Mouse (Mus musculus) brain, embryonic 14.5 days (tissue): ENCODE results near the gene Apobec3. TPM values are rescaled to one million over a fixed set of nuclear protein-coding genes. Genes with fewer than 3 reads are reported as not detected.
A peak's percentile ranks its signal among the peaks of the same experiment; 100 is the strongest.
"Not testable (repeated sequence)": the region's sequence is repeated elsewhere in the genome, so short reads cannot be mapped to it uniquely, and the experiment has no call there.

Source experiments
- DNase-seq: peaks from one replicate; pipeline ENCODE4 v3.0.0-alpha.2; 2011; ENCODE audit warnings: low read depth
- CTCF ChIP-seq: fragments of 200-500 bp; IDR thresholded peaks from 2 replicates; pipeline ENCODE4 v1.5.1; 2012; ENCODE audit warnings: inconsistent platforms, mild to moderate bottlenecking, moderate library complexity, borderline replicate concordance; ENCODE audit not compliant: insufficient read depth, insufficient read length; ENCODE audit errors: extremely low read depth
- POLR2A ChIP-seq: fragments of 200-500 bp; IDR thresholded peaks from 2 replicates; pipeline ENCODE4 v1.6.1; 2012; ENCODE audit warnings: mild to moderate bottlenecking, inconsistent platforms, borderline replicate concordance; ENCODE audit not compliant: poor library complexity, insufficient read depth, insufficient read length, severe bottlenecking; ENCODE audit errors: extremely low read depth
- polyA plus RNA-seq: library from polyadenylated mRNA; depleted of rRNA; stranded (reverse); fragments of >200 nt; gene quantifications from 2 replicates; pipeline ENCODE4 v1.2.3, GENCODE M21; 2012

Apobec3 gene
- polyA plus RNA-seq, 1 experiment: 4.7 TPM

- DNase-seq: peak; percentile 8
- TF ChIP-seq CTCF (no peak), POLR2A (no peak)
Measured at GRCm38 (mm10) chr15:79878725-79879136, 12.7 kb upstream of the Apobec3 start.

- TF ChIP-seq CTCF (no peak), POLR2A (no peak)
- peak; percentile 94 for DNase-seq
Measured at GRCm38 (mm10) chr15:79879319-79879718, 12.1 kb upstream of the Apobec3 start.

- no peak for DNase-seq
- TF ChIP-seq POLR2A (no peak), CTCF (no peak)
Measured at GRCm38 (mm10) chr15:79880477-79880876, 11.0 kb upstream of the Apobec3 start.

- no peak for TF ChIP-seq CTCF
- TF ChIP-seq POLR2A: no peak
- DNase-seq: peak; percentile 90
Measured at GRCm38 (mm10) chr15:79882623-79883267, 8.7 kb upstream of the Apobec3 start.

- peak; percentile 96 for DNase-seq
- TF ChIP-seq CTCF: peak; percentile 88
- TF ChIP-seq POLR2A: peak; percentile 55; the same call in 1 of the 2 replicates
Measured at GRCm38 (mm10) chr15:79883352-79883822, 8.1 kb upstream of the Apobec3 start.

GRCm38 (mm10) chr15:79884820-79885219, 6.6 kb upstream of the Apobec3 start:
- DNase-seq: no peak
- TF ChIP-seq CTCF (no peak), POLR2A (no peak)

- peak; percentile 81 for DNase-seq
- TF ChIP-seq POLR2A: no peak
- no peak for TF ChIP-seq CTCF
Measured at GRCm38 (mm10) chr15:79892213-79892541, 718 bp downstream of the Apobec3 start.

GRCm38 (mm10) chr15:79892995-79893823, 1.8 kb downstream of the Apobec3 start:
- DNase-seq: no peak
- TF ChIP-seq CTCF (no peak), POLR2A (no peak)

GRCm38 (mm10) chr15:79893824-79894123, 2.3 kb downstream of the Apobec3 start:
- TF ChIP-seq CTCF: no peak
- TF ChIP-seq POLR2A: no peak
- DNase-seq: no peak

GRCm38 (mm10) chr15:79894343-79894742, 2.9 kb downstream of the Apobec3 start:
- DNase-seq: no peak
- no peak for TF ChIP-seq POLR2A
- TF ChIP-seq CTCF: no peak

GRCm38 (mm10) chr15:79895221-79896079, 4.0 kb downstream of the Apobec3 start:
- not testable (repeated sequence) for DNase-seq
